Mouse (Mus musculus): Measurements from ENCODE around the gene Camsap2.

Gene Camsap2

GRCm38 (mm10) chr1:136223758-136224342 lies 122.1 kb downstream of the Camsap2 start:
- no peak for DNase-seq (ENCODE audit: low read depth, low spot score)

- DNase-seq (ENCODE audit: low read depth, low spot score) = no peak
Measured at GRCm38 (mm10) chr1:136222386-136222785, 123.5 kb downstream of the Camsap2 start.

- DNase-seq (ENCODE audit: low read depth, low spot score) = no peak
Measured at GRCm38 (mm10) chr1:136220037-136220871, 125.7 kb downstream of the Camsap2 start.
